Mouse (Mus musculus): Measurements from ENCODE around the gene Taf10. TPM values are rescaled to one million over a fixed set of nuclear protein-coding genes. Genes with fewer than 3 reads are reported as not detected.
"Not testable (repeated sequence)": the region's sequence is repeated elsewhere in the genome, so short reads cannot be mapped to it uniquely, and the experiment has no call there.

Gene Taf10
- polyA plus RNA-seq, 1 experiment from 2014 or later: 175 TPM

DNA sequence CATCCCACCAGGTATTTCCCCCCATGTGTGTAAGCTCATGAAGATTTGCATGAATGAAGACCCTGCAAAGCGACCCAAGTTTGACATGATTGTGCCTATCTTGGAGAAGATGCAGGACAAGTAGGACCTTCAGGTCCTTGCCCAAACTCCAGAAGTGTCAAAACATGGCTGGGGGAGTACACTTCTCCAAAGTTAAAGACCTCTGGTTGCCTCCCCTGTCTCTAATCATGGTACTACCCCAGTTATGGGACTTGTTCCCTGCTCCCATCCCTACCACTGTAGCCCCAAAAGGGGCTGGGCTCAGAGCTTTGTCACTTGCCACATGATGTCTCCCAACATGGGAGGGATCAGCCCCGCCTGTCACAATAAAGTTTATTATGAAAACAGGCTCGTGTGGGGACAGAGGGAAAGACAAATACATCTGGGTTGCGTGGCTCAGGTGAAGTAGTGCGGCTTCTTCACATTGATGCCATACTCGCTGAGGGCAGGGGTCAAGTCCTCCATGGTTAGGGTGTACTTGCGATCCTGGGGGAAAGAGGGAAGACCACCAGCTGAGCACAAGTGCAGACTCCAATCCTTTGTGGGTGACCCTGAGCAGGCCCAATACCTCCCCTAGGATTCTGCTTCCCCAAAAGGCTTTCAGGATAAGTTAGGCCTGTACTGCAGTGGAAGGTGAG, 1.5 kb downstream of the Taf10 start:
- not testable (repeated sequence) for H3K9me3 ChIP-seq (ENCODE audit: control insufficient read depth, low read length); ATAC-seq (ENCODE audit: low FRiP score); H3K36me3 ChIP-seq (ENCODE audit: control insufficient read depth, insufficient read depth, low read length); H3K27me3 ChIP-seq (ENCODE audit: control insufficient read depth, insufficient read depth, low read length); DNase-seq (ENCODE audit: low spot score); H3K4me2 ChIP-seq (replicated peaks; ENCODE audit: low read depth, low read length); H3K27ac ChIP-seq (ENCODE audit: low read depth, low read length); H3K4me1 ChIP-seq (replicated peaks; ENCODE audit: control insufficient read depth, insufficient read depth, low read length); H3K9ac ChIP-seq (ENCODE audit: low read depth, low read length)
- H3K4me3 ChIP-seq (ENCODE audit: low read depth, low read length): peak overlapping the region; percentile 92; the same call in 1 of the 2 replicates
- WGBS: 87% methylated on average over 7 of the region's 7 CpGs

DNA sequence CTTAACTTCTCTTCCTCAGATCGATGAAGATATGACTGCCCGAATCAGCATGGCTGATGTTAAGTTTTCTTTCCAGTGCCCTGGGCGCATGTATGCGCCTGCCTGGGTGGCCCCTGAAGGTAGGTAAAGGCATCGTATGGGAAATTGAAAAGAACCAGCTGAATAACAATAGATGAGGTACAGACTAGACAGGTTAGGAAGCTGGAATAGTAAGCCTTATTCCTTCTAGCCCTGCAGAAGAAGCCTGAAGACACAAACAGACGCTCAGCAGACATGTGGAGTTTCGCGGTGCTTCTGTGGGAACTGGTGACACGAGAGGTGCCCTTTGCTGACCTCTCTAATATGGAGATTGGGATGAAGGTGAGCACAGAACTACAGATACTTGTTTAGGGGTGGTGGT, 2.2 kb downstream of the Taf10 start:
- 94% methylated on average over 9 of the region's 9 CpGs for WGBS
- no peak overlapping the region for H3K4me2 ChIP-seq (replicated peaks; ENCODE audit: low read depth, low read length)
- no peak overlapping the region for H3K9ac ChIP-seq (ENCODE audit: low read depth, low read length)
- H3K27me3 ChIP-seq (ENCODE audit: control insufficient read depth, insufficient read depth, low read length): no peaks in the 10 kb centered on the region
- H3K4me1 ChIP-seq (replicated peaks; ENCODE audit: control insufficient read depth, insufficient read depth, low read length): peaks cover 4% of the 10 kb centered on the region; the same call in 1 of the 2 replicates
- H3K4me3 ChIP-seq (ENCODE audit: low read depth, low read length): no peak overlapping the region
- no peak overlapping the region for H3K27ac ChIP-seq (ENCODE audit: low read depth, low read length)
- no peaks in the 10 kb centered on the region for H3K9me3 ChIP-seq (ENCODE audit: control insufficient read depth, low read length)
- DNase-seq (ENCODE audit: low spot score) (no peak), ATAC-seq (ENCODE audit: low FRiP score) (no peak)
- no peaks in the 10 kb centered on the region for H3K36me3 ChIP-seq (ENCODE audit: control insufficient read depth, insufficient read depth, low read length)

DNA sequence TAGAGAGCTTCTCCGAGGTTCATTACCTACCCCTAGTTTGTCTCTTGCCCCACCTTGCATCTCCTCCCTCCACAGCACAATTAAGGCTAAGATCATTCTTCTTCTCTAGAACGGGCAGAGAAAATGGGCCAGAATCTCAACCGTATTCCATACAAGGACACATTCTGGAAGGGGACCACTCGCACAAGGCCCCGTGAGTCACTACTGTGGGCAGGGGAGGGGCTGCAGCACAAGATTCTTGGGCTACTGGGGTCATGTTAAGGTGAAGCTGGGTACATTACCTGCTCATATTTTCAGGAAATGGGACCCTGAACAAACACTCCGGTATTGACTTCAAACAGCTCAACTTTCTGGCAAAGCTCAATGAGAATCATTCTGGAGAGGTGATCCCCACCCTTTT, 3.3 kb downstream of the Taf10 start:
- no peak overlapping the region for H3K9ac ChIP-seq (ENCODE audit: low read depth, low read length)
- H3K27me3 ChIP-seq (ENCODE audit: control insufficient read depth, insufficient read depth, low read length): no peaks in the 10 kb centered on the region
- H3K4me1 ChIP-seq (replicated peaks; ENCODE audit: control insufficient read depth, insufficient read depth, low read length): peaks cover 4% of the 10 kb centered on the region; the same call in 1 of the 2 replicates
- WGBS: 88% methylated on average over 6 of the region's 6 CpGs
- no peak overlapping the region for H3K4me2 ChIP-seq (replicated peaks; ENCODE audit: low read depth, low read length)
- no peak overlapping the region for H3K4me3 ChIP-seq (ENCODE audit: low read depth, low read length)
- DNase-seq (ENCODE audit: low spot score): no peak
- H3K27ac ChIP-seq (ENCODE audit: low read depth, low read length): no peak overlapping the region
- H3K36me3 ChIP-seq (ENCODE audit: control insufficient read depth, insufficient read depth, low read length): no peaks in the 10 kb centered on the region
- no peak for ATAC-seq (ENCODE audit: low FRiP score)
- no peaks in the 10 kb centered on the region for H3K9me3 ChIP-seq (ENCODE audit: control insufficient read depth, low read length)

DNA sequence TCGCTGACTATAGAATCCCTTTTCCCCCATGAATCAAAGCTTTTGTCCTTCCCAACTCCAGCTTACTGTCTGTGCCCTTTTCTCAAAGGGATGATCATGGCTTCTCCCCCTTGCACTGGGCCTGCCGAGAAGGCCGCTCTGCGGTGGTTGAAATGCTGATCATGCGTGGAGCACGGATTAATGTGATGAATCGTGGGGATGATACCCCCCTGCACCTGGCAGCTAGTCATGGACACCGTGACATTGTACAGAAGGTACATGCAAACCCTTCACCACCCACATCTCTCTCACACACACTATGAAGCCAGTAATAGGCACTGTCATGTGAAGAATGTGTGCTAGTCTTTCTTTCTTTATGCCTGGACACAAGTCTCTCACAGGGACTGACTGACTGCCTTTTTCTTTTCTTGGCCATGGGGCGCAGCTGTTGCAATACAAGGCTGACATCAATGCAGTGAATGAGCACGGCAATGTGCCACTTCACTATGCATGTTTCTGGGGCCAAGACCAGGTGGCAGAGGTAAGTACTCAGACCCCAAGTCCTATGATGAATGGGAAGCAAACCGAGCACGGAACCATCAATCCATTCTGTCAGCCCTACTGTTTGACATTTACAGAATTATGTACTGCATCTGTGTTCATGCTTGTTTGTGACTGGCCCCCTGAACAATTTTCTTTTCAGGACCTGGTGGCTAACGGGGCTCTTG, 3.9 kb downstream of the Taf10 start:
- no peak overlapping the region for H3K4me3 ChIP-seq (ENCODE audit: low read depth, low read length)
- H3K27me3 ChIP-seq (ENCODE audit: control insufficient read depth, insufficient read depth, low read length): no peaks in the 10 kb centered on the region
- H3K4me2 ChIP-seq (replicated peaks; ENCODE audit: low read depth, low read length): no peak overlapping the region
- H3K9ac ChIP-seq (ENCODE audit: low read depth, low read length): no peak overlapping the region
- H3K36me3 ChIP-seq (ENCODE audit: control insufficient read depth, insufficient read depth, low read length): no peaks in the 10 kb centered on the region
- DNase-seq (ENCODE audit: low spot score): no peak
- 84% methylated on average over 13 of the region's 13 CpGs for WGBS
- peaks cover 4% of the 10 kb centered on the region; the same call in 1 of the 2 replicates for H3K4me1 ChIP-seq (replicated peaks; ENCODE audit: control insufficient read depth, insufficient read depth, low read length)
- ATAC-seq (ENCODE audit: low FRiP score): no peak
- H3K27ac ChIP-seq (ENCODE audit: low read depth, low read length): no peak overlapping the region
- H3K9me3 ChIP-seq (ENCODE audit: control insufficient read depth, low read length): no peaks in the 10 kb centered on the region

DNA sequence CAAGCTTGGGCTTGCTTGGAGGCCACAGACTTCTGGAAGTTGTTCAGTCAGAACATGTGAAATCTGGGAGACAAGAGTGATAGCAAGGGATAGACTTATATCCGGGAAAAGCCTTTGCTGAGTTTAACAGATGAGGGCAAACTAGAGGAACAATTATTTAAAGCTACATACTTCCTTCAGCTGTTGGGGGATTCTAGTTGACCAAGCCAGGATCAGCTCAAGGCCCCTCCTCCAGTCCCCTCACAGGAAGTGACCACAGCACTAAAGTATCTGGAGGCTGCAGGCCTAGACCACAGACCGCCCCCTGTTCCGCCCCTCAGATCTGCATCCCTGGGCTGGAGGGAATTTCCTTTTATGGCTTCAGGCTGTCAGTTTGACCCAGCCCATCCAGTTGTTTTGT, 5.2 kb downstream of the Taf10 start:
- Histone ChIP-seq H3K9me3 (ENCODE audit: control insufficient read depth, low read length) (no peaks in the 10 kb centered on the region), H3K27ac (ENCODE audit: low read depth, low read length) (0 out of 2 replicates have a peak overlapping the region, but pooled peaks have one; percentile 20), H3K27me3 (ENCODE audit: control insufficient read depth, insufficient read depth, low read length) (no peaks in the 10 kb centered on the region), H3K4me2 (replicated peaks; ENCODE audit: low read depth, low read length) (no peak overlapping the region), H3K4me1 (replicated peaks; ENCODE audit: control insufficient read depth, insufficient read depth, low read length) (peaks cover 4% of the 10 kb centered on the region; the same call in 1 of the 2 replicates), H3K9ac (ENCODE audit: low read depth, low read length) (no peak overlapping the region), H3K4me3 (ENCODE audit: low read depth, low read length) (no peak overlapping the region), H3K36me3 (ENCODE audit: control insufficient read depth, insufficient read depth, low read length) (no peaks in the 10 kb centered on the region)
- DNase-seq (ENCODE audit: low spot score): no peak
- WGBS: 39% methylated on average over 3 of the region's 3 CpGs
- ATAC-seq (ENCODE audit: low FRiP score): no peak

DNA sequence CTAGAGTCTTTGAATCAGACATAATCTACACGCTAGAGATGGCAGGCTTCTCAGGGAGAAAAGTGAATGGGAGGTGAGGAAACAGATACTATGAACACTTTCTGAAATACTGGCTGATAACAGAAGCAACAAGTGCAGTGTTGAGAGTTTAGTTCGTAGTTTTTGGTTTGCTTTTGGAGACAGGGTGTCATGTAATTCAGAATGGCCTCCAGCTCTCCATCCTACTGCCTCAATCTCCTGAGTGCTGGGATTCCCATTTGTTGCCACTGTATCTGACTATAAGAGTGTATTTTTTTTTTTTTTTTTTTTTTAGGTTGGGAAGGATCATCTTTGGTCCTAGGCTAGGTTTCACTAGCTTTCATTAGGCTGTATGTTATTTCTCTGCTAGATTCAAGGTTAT, 5.9 kb downstream of the Taf10 start:
- H3K9me3 ChIP-seq (ENCODE audit: control insufficient read depth, low read length): no peaks in the 10 kb centered on the region
- no peak overlapping the region for H3K4me3 ChIP-seq (ENCODE audit: low read depth, low read length)
- H3K9ac ChIP-seq (ENCODE audit: low read depth, low read length): no peak overlapping the region
- H3K27ac ChIP-seq (ENCODE audit: low read depth, low read length): 0 out of 2 replicates have a peak overlapping the region, but pooled peaks have one; percentile 20
- peaks cover 4% of the 10 kb centered on the region; the same call in 1 of the 2 replicates for H3K4me1 ChIP-seq (replicated peaks; ENCODE audit: control insufficient read depth, insufficient read depth, low read length)
- ATAC-seq (ENCODE audit: low FRiP score): no peak
- no peak for DNase-seq (ENCODE audit: low spot score)
- no peaks in the 10 kb centered on the region for H3K27me3 ChIP-seq (ENCODE audit: control insufficient read depth, insufficient read depth, low read length)
- peaks cover 2% of the 10 kb centered on the region; the same call in 1 of the 2 replicates for H3K36me3 ChIP-seq (ENCODE audit: control insufficient read depth, insufficient read depth, low read length)
- H3K4me2 ChIP-seq (replicated peaks; ENCODE audit: low read depth, low read length): no peak overlapping the region
- 86% methylated on average over 2 of the region's 2 CpGs for WGBS

DNA sequence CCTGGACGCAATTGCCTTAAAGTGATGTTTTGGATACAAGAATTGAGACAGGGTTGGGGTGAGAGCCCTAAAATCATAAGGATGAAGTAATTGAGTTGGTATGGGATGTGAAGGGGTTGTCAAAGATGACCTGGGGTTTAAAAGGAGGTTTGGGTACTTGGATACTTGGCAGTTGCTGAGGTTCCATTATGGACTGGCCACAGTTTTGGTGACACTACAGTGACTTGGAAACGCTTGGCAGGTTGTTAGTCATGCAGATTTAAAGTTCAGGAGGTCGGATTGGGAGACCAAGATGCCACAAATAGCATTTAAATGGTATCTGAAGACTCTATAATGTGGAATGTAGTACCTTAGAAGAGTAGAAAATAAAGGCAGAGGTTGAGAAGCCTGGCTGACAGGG, 6.5 kb downstream of the Taf10 start:
- Histone ChIP-seq H3K36me3 (ENCODE audit: control insufficient read depth, insufficient read depth, low read length) (peaks cover 2% of the 10 kb centered on the region; the same call in 1 of the 2 replicates), H3K4me3 (ENCODE audit: low read depth, low read length) (peak overlapping the region; percentile 73), H3K4me2 (replicated peaks; ENCODE audit: low read depth, low read length) (peak overlapping the region; percentile 61), H3K27me3 (ENCODE audit: control insufficient read depth, insufficient read depth, low read length) (no peaks in the 10 kb centered on the region), H3K27ac (ENCODE audit: low read depth, low read length) (no peak overlapping the region), H3K9ac (ENCODE audit: low read depth, low read length) (peak overlapping the region; percentile 90), H3K4me1 (replicated peaks; ENCODE audit: control insufficient read depth, insufficient read depth, low read length) (peaks cover 4% of the 10 kb centered on the region; the same call in 1 of the 2 replicates), H3K9me3 (ENCODE audit: control insufficient read depth, low read length) (no peaks in the 10 kb centered on the region)
- DNase-seq (ENCODE audit: low spot score): no peak
- ATAC-seq (ENCODE audit: low FRiP score): no peak
- 32% methylated on average over 3 of the region's 3 CpGs for WGBS

DNA sequence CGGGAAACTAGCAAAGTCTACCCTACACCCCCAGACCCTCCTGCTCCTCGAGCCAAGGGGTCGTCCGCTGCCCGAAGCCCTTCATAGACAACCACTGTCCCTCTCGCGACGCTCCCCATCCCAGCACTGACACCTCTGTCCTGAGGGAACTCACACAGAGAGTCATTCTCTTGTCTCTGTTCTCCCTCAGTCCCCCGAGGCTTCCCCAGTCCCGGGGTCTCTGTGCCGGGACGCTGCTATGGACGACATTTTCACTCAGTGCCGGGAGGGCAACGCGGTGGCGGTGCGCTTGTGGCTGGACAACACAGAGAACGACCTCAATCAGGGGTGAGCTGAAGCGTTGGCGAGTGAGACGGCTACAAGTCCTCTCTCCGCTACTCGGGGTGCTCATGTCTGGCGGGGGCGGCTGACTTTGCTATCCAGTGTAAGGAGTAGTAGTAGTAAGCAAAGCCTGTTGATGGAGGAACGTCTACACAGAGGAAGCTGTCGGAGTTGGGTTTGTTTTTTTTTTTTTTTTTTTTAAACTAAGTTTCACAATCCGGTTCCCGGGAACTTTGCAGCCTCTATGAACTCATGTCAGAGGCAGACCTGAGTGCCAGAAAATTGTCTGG, 7.1 kb downstream of the Taf10 start, which contains the start of gene Rrp8:
TSS of gene Rrp8 (minus strand) at position 475 of the 611 bp plus-strand sequence.
- peak within 1 kb of the TSS; percentile 73 for H3K4me3 ChIP-seq (ENCODE audit: low read depth, low read length)
- H3K9ac ChIP-seq (ENCODE audit: low read depth, low read length): peak within 1 kb of the TSS; percentile 90
- H3K27me3 ChIP-seq (ENCODE audit: control insufficient read depth, insufficient read depth, low read length): no peaks in the 10 kb centered on the region
- peak within 1 kb of the TSS; percentile 61 for H3K4me2 ChIP-seq (replicated peaks; ENCODE audit: low read depth, low read length)
- peaks cover 4% of the 10 kb centered on the region; the same call in 1 of the 2 replicates for H3K4me1 ChIP-seq (replicated peaks; ENCODE audit: control insufficient read depth, insufficient read depth, low read length)
- WGBS: under 1% methylated on average over 30 of the region's 30 CpGs
- DNase-seq (ENCODE audit: low spot score) (no peak), ATAC-seq (ENCODE audit: low FRiP score) (no peak)
- H3K27ac ChIP-seq (ENCODE audit: low read depth, low read length): peak within 1 kb of the TSS; percentile 66
- no peaks in the 10 kb centered on the region for H3K9me3 ChIP-seq (ENCODE audit: control insufficient read depth, low read length)
- peaks cover 2% of the 10 kb centered on the region; the same call in 1 of the 2 replicates for H3K36me3 ChIP-seq (ENCODE audit: control insufficient read depth, insufficient read depth, low read length)
